Mouse (Mus musculus) 3T3-L1 (cell line): ENCODE measurements at regions not wholly inside any gene's neighbourhood (a gene's known extent, or its start where the extent isn't known, plus 50 kb on each side); places are given as distances from the start of the nearest gene placed in this dataset.

ENCODE experiments used
- DNase-seq: peaks from one replicate; pipeline ENCODE4 v3.0.0-alpha.2; 2015; ENCODE audit warnings: low read depth, low spot score

DNA sequence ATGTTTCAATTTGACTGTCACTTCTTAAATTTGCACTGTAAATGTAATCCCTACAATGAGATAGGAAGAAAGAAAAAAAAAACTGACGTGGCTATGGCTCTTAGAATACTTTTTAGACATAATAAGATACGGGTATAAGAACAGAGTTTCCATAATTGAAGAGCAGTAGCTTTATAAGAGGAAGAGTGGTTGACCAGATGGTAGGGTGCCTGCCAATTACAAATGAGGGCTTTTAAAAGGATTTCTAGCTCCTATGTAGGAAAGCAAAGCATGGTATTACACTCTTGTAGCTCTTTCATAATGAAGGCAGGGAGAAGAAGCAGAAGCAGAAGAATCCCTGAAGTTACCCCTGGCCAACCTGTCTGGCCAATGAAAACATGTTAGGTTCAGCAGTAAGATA lies 239.7 kb upstream of the Car10 start:
- no peak for DNase-seq

- DNase-seq = peak; percentile 91
Observed at GRCm38 (mm10) chr11:92889693-92890454, 208.0 kb upstream of the Car10 start.

GRCm38 (mm10) chr11:92899296-92899695 lies 198.5 kb upstream of the Car10 start:
- DNase-seq = no peak
